Mouse (Mus musculus) layer of hippocampus, adult 2 months (tissue): ENCODE measurements around the gene Has1. TPM values are rescaled to one million over a fixed set of nuclear protein-coding genes. Genes with fewer than 3 reads are reported as not detected.

Experiments used
- DNase-seq, 2 experiments: peaks; one replicate each; pipeline ENCODE4 v3.0.0; 2022; ENCODE audit warnings: low spot score in 2 of 2
- H3K27ac ChIP-seq: fragments of 200-600 bp; 2 replicates; pipeline ENCODE4 v1.8.1; 2022
- H3K4me3 ChIP-seq: fragments of 200-600 bp; 2 replicates; pipeline ENCODE4 v1.8.1; 2022; ENCODE audit warnings: mild to moderate bottlenecking
- CTCF ChIP-seq: fragments of 200-600 bp; conservative IDR thresholded peaks from 2 replicates; pipeline ENCODE4 v1.8.1; 2022; ENCODE audit warnings: antibody characterized with exemption, mild to moderate bottlenecking, moderate library complexity
- long read RNA-seq, 2 experiments: library from polyadenylated mRNA; stranded (forward); transcript quantifications; one replicate each; pipeline ENCODE4 v2.0.0; 2021; ENCODE audit warnings: borderline mapping rate in 2 of 2
- total RNA-seq, 2 experiments: library from RNA; stranded (reverse); gene quantifications; 2 replicates each; pipeline ENCODE4 v1.2.3; 2021

The Has1 gene
- total RNA-seq, result under 1 TPM; 0.25 to 0.56 TPM
- long read RNA-seq, experiment 1, partial matches to known transcripts, result 1 of 1 reads
- long read RNA-seq, experiment 1, other reads (novel, unspliced or antisense), result 0 of 1 reads
- long read RNA-seq, experiment 2, partial matches to known transcripts, result 1 of 1 reads
- long read RNA-seq, experiment 2, other reads (novel, unspliced or antisense), result 0 of 1 reads

DNA sequence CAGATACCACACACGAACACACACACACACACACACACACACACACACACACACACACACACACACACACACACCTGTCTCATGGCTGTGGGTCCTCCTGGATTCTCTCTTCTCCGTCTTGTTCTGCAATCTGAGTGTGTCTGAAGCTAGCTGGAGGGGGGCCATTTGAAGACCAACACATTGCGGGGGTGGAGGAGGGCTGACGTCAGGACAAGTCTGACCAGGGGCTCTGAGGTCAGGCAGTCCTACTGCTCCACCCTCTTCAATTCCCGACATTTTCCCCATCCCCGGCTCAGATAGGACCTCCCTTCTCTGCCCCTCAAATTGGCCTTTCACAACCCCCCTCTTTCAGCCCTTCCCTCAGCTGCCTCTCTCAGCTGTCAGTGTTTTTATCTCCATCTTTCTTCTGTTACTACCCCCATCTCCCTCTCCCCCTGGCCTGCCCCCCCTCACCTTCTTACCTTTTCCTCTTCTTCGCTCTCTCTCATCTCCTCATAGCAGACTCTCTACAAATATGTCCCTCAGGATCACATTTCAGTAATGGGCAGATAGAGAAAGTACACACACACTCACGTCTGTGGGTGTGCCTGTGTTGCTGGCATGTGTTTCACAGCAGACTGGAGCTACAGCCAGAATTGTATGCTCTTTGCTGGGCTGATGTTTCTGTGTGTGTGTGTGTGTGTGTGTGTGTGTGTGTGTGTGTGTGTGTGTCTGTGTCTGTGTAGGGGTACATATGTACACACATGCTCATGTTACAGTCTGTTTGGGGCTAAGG lies at the start of gene Has1:
Gene Has1 (minus strand): TSS at position 142 of the 775 bp plus-strand sequence.
- no peak for TF ChIP-seq CTCF
- no peak within 1 kb of the TSS for H3K27ac ChIP-seq
- no peak within 1 kb of the TSS for H3K4me3 ChIP-seq
- DNase-seq, result no peak

- TF ChIP-seq CTCF, result no peak
- Histone ChIP-seq H3K27ac (no peak overlapping the region), H3K4me3 (no peak overlapping the region)
- no peak for DNase-seq
Observed at GRCm38 (mm10) chr17:17900768-17901167, 45.8 kb upstream of the Has1 start.

- H3K4me3 ChIP-seq, result no peak overlapping the region
- DNase-seq, result peak in 1 of 2 experiments; percentile 3
- TF ChIP-seq CTCF, result peak; percentile 76
- H3K27ac ChIP-seq, result no peak overlapping the region
Observed at GRCm38 (mm10) chr17:17899268-17899667, 44.3 kb upstream of the Has1 start.

DNA sequence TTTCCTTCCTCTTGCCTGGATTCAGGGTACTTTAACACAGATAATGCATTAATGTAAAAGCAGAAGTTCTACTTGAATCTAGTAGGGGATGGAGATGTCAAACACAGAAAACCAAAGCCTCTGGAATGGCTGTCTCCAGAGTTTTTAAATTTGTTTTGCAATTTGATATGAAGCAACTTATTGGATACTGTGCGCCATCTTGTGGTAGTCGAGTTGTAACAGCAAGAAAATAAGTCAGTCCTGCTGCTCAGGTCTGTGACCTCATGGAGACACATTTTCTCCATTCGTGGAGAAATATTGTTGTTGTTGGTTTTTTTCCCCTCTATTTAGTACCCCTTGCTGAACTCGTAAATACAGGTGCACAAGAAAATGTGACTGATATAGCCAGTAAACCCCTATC lies 41.0 kb upstream of the Has1 start:
- Histone ChIP-seq H3K27ac (no peak overlapping the region), H3K4me3 (no peak overlapping the region)
- peak; percentile 91 for TF ChIP-seq CTCF
- peak; percentile 37 to 59 for DNase-seq

DNA sequence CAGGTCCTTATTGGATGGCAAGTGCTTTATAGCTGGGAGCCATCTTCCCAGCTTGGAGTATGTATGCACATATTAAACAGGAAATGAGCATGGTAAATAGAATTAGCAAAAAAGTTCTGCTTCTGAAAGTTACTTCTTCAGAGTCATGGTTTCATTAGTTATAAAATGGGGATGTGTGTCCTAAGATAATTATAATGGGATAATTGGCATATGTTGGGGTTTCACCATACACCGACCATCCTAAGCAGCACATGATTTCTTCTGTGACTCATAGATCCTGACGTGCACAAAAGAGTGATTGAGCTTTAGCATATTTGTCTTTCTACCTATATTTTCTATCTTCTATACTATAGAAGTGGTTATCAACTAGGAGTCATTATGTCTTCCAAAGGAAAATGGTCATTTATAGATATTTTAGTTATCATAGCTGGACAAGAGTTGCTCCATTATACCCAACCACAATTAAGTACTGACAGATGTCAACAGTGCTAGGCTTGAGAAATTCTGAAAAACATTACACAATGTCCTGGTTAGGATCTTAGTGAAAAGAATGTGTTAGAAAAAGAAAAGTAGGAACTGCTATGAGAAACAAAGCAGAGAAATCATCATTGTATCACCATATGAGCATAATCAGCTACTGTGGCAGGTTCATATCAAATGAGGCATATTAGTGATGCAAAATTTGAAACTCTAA lies 34.9 kb upstream of the Has1 start:
- no peak for DNase-seq
- H3K27ac ChIP-seq, result no peak overlapping the region
- no peak overlapping the region for H3K4me3 ChIP-seq
- TF ChIP-seq CTCF, result no peak

DNA sequence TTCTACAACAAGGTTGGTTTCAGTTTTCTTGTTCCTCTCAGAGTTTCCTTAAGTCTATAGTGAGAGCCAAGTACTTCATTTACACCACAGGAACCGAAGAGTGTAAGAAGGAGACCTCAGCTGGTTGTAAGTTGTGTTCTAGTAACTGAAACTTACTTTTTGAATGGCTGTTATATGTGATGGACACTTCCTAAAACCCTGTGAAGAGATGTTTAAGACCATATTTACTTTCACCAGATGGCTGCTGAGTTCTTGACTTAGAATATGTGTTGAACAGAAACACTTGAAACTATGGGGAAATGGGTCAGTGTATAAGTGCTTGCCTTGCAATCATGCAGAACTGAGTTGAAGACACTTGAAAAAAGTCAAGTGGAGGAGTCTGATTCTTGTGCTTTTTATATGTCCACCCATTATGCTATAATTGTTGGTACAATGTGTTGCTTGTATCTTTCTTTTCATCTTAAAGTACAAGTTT lies 32.8 kb upstream of the Has1 start, which contains the start of the genes Fpr2 and Fpr3:
Gene Fpr2 (plus strand): TSS at position 51 of the 475 bp plus-strand sequence.
Gene Fpr3 (plus strand): TSS at position 79 of the 475 bp plus-strand sequence.
- Histone ChIP-seq H3K4me3 (no peak within 1 kb of the TSS), H3K27ac (no peak within 1 kb of the TSS)
- DNase-seq, result no peak
- TF ChIP-seq CTCF, result no peak

DNA sequence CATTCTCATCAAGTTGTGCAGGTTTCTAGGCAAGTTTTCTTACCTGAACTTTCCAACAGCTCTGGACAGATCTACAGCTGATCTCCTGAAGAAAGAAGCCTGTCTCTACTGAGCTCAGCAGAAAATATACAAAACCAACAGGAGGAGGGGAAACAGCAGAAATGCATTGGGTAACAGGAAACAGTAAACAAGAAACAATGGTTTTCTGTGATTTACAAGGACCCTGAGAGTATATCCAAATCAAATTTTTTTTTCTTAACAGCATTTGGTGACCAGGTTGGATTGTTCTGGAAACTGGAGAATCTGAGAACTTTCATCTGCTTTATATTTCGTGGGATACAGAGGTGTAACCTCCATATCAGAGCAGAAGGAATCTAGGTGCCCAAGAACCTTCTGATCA lies 28.8 kb upstream of the Has1 start, which contains the start of gene Fpr1:
Gene Fpr1 (minus strand): TSS at position 101 of the 400 bp plus-strand sequence.
- Histone ChIP-seq H3K4me3 (no peak within 1 kb of the TSS), H3K27ac (no peak within 1 kb of the TSS)
- no peak for DNase-seq
- TF ChIP-seq CTCF, result no peak

GRCm38 (mm10) chr17:17882672-17883071 lies 27.7 kb upstream of the Has1 start:
- H3K27ac ChIP-seq, result no peak overlapping the region
- TF ChIP-seq CTCF, result no peak
- H3K4me3 ChIP-seq, result no peak overlapping the region
- DNase-seq, result no peak

DNA sequence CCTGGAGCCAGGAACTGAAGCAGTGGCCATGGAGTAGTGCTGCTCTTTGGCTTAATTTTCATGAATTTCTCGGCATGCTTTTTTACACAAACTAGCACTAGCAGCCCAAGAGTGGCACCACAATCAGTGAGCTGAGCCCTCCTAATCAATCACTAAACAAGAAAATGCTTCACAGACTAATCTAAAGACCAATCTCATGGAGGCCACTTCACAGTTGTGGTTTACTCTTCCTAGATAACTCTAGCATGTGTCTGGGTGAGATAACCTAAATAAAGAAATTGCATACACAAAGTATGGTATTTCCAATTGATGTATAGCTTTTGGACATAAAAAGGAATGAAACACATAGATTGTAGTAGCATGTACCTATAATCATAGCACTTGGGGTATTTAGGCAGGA lies 24.3 kb upstream of the Has1 start:
- no peak for DNase-seq
- TF ChIP-seq CTCF, result no peak
- H3K27ac ChIP-seq, result no peak overlapping the region
- no peak overlapping the region for H3K4me3 ChIP-seq

DNA sequence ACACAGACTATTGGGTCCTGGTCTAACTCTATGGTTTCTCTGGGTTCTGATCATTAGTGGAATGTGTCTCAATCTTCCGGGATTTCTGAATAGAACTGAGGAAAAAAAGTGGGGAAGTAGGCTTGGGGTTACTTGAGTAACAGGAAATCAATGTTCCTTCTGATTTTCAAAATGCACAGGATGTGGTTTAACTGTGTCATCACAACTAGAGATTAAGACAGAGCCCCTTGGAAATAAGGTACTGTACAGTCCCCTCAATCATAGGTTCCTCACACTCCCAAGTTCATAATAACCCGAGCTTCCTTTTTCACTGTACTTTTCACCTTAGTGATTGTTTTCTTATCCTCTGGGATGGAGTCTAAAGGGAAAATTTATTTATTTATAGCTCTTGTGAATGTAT lies 16.7 kb upstream of the Has1 start:
- no peak for TF ChIP-seq CTCF
- Histone ChIP-seq H3K27ac (no peak overlapping the region), H3K4me3 (no peak overlapping the region)
- no peak for DNase-seq

DNA sequence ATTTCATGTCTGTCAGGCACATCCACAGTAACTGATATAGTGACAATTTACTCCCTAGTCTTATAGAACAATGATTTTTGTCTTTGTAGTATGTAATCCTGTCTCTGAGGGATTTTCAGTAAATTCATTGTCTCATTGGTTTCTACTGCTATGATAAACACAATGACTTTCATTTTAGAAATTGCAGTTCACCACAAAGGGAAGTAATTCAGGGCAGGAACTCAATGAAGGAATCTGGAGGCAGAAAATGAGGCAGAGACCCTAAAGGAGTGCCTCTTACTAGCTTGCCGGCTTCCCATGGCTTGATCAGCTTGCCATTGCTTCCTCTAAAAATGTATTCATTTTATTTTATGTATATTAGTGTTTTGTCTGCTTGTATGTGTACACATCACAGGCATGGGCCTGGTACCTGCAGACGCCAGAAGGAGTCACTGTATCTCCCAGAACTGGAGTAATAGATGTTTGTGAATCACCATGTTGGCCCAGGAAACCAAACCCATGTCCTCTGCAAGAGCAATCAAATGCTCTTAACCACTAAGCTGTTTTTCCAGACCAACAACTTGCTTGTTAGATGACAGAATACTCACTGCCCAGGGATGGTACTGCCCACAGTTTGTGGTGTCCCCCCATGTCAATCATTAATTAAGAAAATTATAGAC lies 16.0 kb upstream of the Has1 start:
- no peak for TF ChIP-seq CTCF

DNA sequence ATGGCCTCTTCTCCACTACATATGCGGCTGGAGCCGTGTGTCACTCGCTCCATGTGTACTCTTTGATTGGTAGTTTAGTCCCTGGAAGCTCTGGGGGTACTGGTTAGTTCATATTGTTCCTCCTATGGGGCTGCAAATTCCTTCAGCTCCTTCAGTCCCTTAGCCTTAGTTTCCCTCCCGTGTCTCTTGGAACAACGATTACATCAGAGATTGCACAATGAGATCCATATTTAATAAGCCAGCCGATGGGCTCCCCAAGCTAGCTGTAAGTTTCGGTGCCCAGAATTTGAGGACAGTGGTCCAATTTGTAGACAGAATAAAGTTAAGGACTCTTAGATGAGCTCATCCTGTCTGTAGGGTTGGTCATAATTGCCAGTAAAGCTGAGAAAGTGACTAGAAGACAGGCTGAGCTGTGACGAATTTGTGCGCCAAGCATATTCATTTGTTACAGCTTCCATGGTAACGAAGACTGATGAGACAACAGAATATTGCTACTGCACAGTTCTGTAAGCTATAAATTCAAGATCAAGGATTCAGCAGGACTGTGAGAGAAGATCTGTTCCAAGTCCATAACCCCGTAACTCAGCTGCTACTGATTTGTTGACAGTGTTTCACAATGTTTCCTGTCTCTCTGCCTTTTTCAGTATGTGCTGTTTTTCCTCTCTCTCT lies 11.9 kb upstream of the Has1 start:
- DNase-seq, result peak in 1 of 2 experiments; percentile 44
- TF ChIP-seq CTCF, result no peak
- H3K4me3 ChIP-seq, result no peak overlapping the region
- no peak overlapping the region for H3K27ac ChIP-seq

More for the DNA sequence above, 16.0 kb upstream of the Has1 start:
- Histone ChIP-seq H3K4me3 (no peak overlapping the region), H3K27ac (no peak overlapping the region)
- DNase-seq, result no peak

- no peak overlapping the region for H3K27ac ChIP-seq
- no peak for TF ChIP-seq CTCF
- no peak for DNase-seq
- H3K4me3 ChIP-seq, result no peak overlapping the region
Observed at GRCm38 (mm10) chr17:17865168-17865567, 10.2 kb upstream of the Has1 start.
